Mouse (Mus musculus) brain, adult 10 weeks (tissue): ENCODE measurements around the gene Olfr707. TPM values are rescaled to one million over a fixed set of nuclear protein-coding genes. Genes with fewer than 3 reads are reported as not detected.

Experiments used
- polyA plus RNA-seq: library from polyadenylated mRNA; stranded (reverse); fragments of 350-450 nt; fragmentation: Illumina TruSeq; extraction: RNeasy Lipid Tissue Mini Kit (QIAGEN cat#74804); gene quantifications from one replicate; pipeline ENCODE4 v1.2.3, GENCODE M21; 2015; ENCODE audit warnings: low read depth, low replicate concordance

Gene Olfr707
- polyA plus RNA-seq, result not detected

DNA sequence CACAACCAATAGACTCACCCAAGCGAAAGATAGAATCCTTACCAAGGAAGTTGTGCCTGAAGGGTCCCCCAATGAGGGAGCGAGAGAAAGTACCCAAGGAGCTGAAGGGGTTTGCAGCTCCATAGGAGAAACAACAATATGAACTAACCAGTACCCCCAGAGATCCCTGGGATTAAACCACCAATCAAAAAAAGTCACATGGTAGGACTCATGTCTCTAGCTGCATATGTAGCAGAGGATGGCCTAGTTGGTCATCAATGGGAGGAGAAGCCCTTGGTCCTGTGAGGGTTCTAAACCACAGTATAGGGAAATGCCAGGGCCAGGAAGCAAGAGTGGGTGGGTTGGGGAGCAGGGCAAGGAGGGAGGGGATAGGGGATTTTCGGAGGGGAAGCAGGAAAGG, at the start of gene Olfr707:
Olfr707 (minus strand) TSS at position 101 of the 400 bp plus-strand sequence.

DNA sequence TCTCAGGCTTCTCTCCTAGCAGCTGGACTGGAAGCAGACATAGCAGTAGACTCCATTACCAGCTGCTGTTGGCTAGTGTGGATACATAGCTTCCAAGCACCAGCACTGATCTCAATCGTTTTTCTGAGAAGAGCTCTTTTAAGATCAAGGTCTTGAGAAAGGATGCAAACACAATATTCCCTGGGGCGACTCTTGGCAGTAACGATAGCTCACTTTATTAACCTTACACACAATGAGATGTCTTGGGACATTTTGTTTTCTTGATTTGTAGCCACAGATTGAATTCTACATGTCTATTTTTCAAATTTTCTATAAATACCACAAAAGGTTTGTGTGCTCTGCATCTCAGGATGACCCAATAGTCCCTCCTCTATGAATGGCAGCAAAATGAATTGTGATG, 47.2 kb upstream of the Olfr707 start, which contains the start of gene Olfr710:
Olfr710 (minus strand) TSS at position 101 of the 400 bp plus-strand sequence.

GRCm38 (mm10) chr7:106932119-106932518, 31.1 kb upstream of the Olfr707 start, which contains the start of gene Olfr709-ps1:
TSS of gene Olfr709-ps1 (minus strand) at chr7:106932219.

GRCm38 (mm10) chr7:106907676-106908075, 6.6 kb upstream of the Olfr707 start, which contains the start of gene Olfr1532-ps1:
TSS of gene Olfr1532-ps1 (plus strand) at chr7:106908001.

GRCm38 (mm10) chr7:106888062-106888461, 13.0 kb downstream of the Olfr707 start, which contains the start of gene Olfr706:
TSS of gene Olfr706 (minus strand) at chr7:106888162.

DNA sequence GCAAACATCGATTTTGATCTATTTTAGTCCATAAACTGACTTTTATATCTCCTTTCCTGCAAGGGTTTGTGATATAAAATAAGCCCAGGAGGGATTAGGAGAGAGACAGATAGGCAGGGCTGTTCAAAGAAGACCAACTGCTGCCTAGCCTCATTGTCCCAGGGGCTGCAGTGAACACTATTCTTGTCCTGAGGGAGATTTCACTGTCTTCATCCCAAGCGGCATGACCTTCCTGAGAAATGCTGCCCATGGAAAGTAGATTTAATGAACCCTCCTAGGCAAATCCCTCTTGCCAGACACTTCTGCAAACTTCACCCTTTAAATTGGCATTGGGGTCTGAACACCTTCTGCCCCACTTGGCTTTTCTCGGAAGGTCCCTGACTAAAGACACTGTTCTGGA, 24.2 kb downstream of the Olfr707 start, which contains the start of gene Olfr705:
Olfr705 (minus strand) TSS at position 101 of the 400 bp plus-strand sequence.

DNA sequence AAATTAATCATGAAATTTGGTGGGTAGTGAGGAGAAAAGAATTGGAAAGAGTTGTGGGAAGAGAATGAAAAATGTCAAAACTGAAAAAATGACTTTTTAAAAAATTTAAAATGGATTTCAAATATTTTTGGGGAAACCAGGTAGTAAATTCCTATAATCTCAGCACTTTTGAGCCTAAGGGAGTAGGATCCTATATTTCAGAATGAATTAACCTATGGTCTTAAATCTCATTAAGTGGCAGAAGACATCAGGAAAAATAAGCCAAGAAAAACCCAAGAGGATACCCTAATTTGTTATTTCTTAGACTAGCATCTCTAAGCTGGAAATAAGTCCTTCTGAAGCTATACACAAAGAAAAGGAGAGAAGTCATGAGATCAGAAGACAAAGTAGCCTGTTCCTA, 38.2 kb downstream of the Olfr707 start, which contains the start of gene Olfr704:
Olfr704 (plus strand) TSS at position 301 of the 400 bp plus-strand sequence.

GRCm38 (mm10) chr7:106843060-106843459, 58.0 kb downstream of the Olfr707 start, which contains the start of gene Olfr703:
TSS of gene Olfr703 (plus strand) at chr7:106843360.

Other genes with a start within 250 kb of the Olfr707 start
- not detected for gene Olfr693, start 220.7 kb downstream of the Olfr707 start, polyA plus RNA-seq
- gene Olfr694, start 209.4 kb downstream of the Olfr707 start, polyA plus RNA-seq, result not detected
- not detected for gene Olfr695, start 184.8 kb downstream of the Olfr707 start, polyA plus RNA-seq
- gene Olfr697, start 158.8 kb downstream of the Olfr707 start, polyA plus RNA-seq, result not detected
- not detected for gene Olfr698, start 145.8 kb downstream of the Olfr707 start, polyA plus RNA-seq
- not detected for gene Olfr699, start 108.0 kb downstream of the Olfr707 start, polyA plus RNA-seq
- gene Olfr700, start 92.4 kb downstream of the Olfr707 start, polyA plus RNA-seq, result not detected
- not detected for gene Olfr701, start 87.1 kb downstream of the Olfr707 start, polyA plus RNA-seq
- gene Olfr702, start 67.3 kb downstream of the Olfr707 start, polyA plus RNA-seq, result not detected
- not detected for gene Olfr703, start 57.9 kb downstream of the Olfr707 start, polyA plus RNA-seq
- not detected for gene Olfr704, start 38.1 kb downstream of the Olfr707 start, polyA plus RNA-seq
- not detected for gene Olfr705, start 24.4 kb downstream of the Olfr707 start, polyA plus RNA-seq
- gene Olfr706, start 13.1 kb downstream of the Olfr707 start, polyA plus RNA-seq, result not detected
- gene Olfr1532-ps1, start 6.8 kb upstream of the Olfr707 start, polyA plus RNA-seq, result not detected
- not detected for gene Olfr709-ps1, start 31.0 kb upstream of the Olfr707 start, polyA plus RNA-seq
- gene Olfr710, start 47.1 kb upstream of the Olfr707 start, polyA plus RNA-seq, result not detected
- not detected for gene Olfr6, start 62.7 kb upstream of the Olfr707 start, polyA plus RNA-seq
- gene Olfr711, start 74.2 kb upstream of the Olfr707 start, polyA plus RNA-seq, result not detected
- not detected for gene Olfr2, start 104.8 kb upstream of the Olfr707 start, polyA plus RNA-seq
- not detected for gene Olfr713, start 129.9 kb upstream of the Olfr707 start, polyA plus RNA-seq
- not detected for gene Olfr714, start 169.7 kb upstream of the Olfr707 start, polyA plus RNA-seq
- gene Olfr17, start 192.0 kb upstream of the Olfr707 start, polyA plus RNA-seq, result not detected
- not detected for gene Olfr715b, start 209.1 kb upstream of the Olfr707 start, polyA plus RNA-seq
- gene Olfr715, start 229.8 kb upstream of the Olfr707 start, polyA plus RNA-seq, result not detected
- not detected for gene Olfr716, start 237.1 kb upstream of the Olfr707 start, polyA plus RNA-seq